Mouse (Mus musculus) spleen, adult 2 months (tissue): ENCODE results near the gene 4921524J17Rik.

Experiments
- CTCF ChIP-seq: fragments of 200-500 bp; IDR thresholded peaks from 2 replicates; pipeline ENCODE4 v1.5.1; 2011; ENCODE audit warnings: mild to moderate bottlenecking, inconsistent platforms; ENCODE audit not compliant: insufficient read depth, insufficient read length, insufficient replicate concordance; ENCODE audit errors: extremely low read depth
- POLR2A ChIP-seq: fragments of 200-500 bp; IDR thresholded peaks from 2 replicates; pipeline ENCODE4 v1.6.1; 2011; ENCODE audit warnings: low read depth, low read length, inconsistent platforms

DNA sequence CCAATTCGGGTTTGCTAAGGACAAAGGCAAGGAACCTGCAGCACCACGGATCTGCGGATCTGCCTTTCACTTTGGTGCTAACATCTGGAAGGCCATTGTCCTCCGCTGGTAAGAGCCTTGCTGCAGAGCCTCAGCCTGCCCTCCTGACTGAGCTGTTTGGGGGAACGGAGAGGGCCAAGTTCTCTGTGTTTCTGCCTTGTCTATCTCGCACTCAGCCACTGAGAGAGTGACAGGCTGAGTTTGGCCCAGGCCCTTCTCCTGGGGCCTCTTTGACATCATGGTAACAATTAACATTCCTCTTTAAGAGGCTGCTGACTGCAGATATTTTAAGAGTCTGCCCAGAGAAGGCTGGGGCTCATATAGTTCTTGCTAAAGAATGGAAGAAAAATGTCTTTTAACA lies 67.5 kb downstream of the 4921524J17Rik start:
- TF ChIP-seq POLR2A (no peak), CTCF (no peak)
